Mouse (Mus musculus) natural killer cell, adult 2 months (primary cell): ENCODE data around the gene Casz1.

Experiments used
- DNase-seq, 2 experiments: peaks; one replicate each; pipeline ENCODE4 v3.0.0; 2022; ENCODE audit warnings: low spot score in 2 of 2

Gene Casz1

DNA sequence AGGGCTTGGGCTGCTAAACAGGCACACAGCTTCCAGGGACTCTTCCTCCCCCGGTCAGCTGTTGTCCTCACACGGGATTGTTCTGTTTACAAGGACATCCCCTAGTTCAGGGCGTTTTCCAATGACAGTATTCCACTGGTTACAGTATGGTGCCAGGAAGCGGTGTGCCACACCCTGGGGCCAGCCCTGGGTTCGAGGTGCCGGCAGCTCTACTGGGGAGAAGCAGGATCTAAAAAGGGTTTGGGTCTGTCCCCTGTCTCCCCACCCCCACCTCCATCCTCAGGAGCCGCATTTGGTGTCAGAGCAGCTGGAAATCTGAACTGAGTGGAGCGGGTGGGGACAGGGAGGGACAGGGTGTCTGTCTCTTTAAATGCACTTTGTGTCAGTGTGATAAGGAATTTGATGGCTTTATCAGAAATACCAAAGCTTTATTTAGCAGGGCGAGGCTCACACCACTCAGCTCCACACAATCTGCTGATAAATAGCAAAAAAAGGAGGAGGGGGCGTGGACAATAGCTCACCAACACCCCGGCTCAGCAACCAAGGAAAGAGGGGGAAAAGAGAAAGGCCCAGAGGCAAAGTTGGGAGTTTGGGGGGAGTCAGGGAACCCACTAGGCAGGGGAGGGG is 74.9 kb downstream of the Casz1 start:
- no peak for DNase-seq

- DNase-seq: no peak
Measured at GRCm38 (mm10) chr4:148879631-148880030, 75.4 kb downstream of the Casz1 start.

- DNase-seq: no peak
Measured at GRCm38 (mm10) chr4:148881001-148881669, 76.9 kb downstream of the Casz1 start.

GRCm38 (mm10) chr4:148881838-148882237 is 77.6 kb downstream of the Casz1 start:
- DNase-seq: no peak

DNA sequence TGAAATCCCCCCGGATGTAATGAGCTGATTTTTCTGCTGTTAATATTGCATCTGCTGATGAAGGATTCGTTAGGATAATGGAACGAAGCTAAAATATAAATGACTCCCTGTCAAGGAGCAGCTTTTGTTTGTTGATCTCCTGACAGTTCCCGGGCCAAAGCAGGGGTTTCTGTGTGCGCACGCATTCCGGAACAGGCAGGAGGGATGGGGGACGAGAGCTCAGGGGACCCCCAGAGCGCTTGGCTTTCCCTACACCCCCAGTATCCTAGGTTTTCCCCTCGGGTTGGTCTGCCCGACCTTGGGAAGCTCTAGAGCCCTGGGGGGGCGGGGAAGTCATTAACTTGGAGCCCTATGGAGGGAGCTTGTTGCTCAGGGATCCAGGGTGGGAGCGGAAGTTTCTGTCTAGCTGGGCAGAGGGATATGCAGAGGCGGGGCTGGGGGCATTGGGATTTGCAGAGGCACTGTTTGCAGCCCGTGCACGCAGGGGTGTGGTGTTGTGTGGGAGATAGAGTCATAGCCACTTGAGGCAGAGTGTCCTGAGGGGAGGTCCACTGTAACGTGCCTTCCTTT is 78.2 kb downstream of the Casz1 start:
- DNase-seq: no peak

- DNase-seq: no peak
Measured at GRCm38 (mm10) chr4:148884596-148884995, 80.4 kb downstream of the Casz1 start.

DNA sequence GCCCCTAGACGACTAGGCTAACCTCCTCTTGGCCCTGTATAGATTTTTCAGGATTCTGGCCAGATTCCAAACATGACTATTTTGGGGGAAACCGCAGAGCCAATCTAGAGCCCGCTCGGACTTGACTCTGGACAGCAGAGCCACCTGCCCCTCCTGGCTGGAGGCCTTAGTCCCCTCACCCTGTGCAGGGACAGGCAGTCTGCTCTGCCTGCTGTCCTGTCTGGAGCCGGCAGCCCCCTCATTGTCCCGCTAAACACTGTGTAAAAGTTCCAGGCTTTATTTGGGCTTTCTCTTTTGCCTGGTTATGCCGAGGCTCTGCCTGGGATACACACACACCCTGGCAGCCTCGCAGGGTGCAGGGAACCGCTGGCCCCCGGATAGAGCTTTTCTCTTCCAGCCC is 81.2 kb downstream of the Casz1 start:
- DNase-seq: no peak

DNA sequence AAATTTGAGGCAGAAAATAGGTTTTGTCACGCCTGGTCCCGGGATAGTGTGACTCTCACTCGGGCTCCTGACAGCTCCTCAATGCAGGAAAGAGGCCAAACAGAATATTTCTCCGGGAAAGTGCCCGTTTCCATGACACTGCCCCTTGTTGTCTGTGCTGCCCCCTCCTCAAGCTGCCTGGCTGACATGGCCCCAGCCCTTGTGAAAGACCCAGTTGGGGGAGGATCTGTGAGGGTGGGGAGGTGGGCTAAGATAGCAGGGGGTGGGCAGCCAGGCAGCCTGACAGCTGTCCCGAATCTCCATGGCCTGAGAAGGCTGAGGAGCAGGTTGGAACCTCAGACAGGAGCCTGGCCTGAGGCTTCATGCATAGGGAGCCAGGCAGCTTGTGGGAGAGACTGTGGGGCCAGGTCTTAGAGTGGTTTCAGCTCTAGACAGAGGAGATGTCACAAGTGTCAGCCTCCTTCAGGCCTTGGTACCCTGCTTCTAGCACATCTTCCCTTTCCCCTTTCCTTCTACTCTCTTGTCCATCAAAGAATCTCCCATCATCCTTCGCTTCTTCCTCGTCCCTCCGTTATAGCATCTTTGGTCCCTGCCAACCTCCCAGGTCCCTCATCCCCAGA is 81.8 kb downstream of the Casz1 start:
- DNase-seq: no peak

- DNase-seq: no peak
Measured at GRCm38 (mm10) chr4:148888229-148888628, 84.0 kb downstream of the Casz1 start.

- no peak for DNase-seq
Measured at GRCm38 (mm10) chr4:148889011-148889410, 84.8 kb downstream of the Casz1 start.

DNA sequence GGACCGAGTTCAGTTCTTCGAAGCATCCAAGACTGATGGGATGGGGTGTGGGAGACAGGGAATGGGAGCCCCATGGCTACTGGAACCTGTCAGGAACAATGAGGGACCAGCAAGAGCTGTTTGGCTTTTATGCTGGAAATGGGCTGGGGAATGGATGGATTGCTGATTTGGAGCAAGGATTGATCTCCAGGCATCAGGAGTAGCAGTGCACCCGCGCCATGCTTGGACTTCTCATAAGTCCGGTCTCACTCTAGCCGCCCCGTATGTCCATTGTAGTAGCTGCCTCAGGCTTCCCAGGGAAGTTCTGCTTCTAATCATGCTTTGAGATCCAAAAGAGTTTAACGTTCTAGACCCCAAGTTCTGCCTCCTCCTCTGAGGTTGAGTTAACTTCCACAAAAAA is 86.2 kb downstream of the Casz1 start:
- no peak for DNase-seq

DNA sequence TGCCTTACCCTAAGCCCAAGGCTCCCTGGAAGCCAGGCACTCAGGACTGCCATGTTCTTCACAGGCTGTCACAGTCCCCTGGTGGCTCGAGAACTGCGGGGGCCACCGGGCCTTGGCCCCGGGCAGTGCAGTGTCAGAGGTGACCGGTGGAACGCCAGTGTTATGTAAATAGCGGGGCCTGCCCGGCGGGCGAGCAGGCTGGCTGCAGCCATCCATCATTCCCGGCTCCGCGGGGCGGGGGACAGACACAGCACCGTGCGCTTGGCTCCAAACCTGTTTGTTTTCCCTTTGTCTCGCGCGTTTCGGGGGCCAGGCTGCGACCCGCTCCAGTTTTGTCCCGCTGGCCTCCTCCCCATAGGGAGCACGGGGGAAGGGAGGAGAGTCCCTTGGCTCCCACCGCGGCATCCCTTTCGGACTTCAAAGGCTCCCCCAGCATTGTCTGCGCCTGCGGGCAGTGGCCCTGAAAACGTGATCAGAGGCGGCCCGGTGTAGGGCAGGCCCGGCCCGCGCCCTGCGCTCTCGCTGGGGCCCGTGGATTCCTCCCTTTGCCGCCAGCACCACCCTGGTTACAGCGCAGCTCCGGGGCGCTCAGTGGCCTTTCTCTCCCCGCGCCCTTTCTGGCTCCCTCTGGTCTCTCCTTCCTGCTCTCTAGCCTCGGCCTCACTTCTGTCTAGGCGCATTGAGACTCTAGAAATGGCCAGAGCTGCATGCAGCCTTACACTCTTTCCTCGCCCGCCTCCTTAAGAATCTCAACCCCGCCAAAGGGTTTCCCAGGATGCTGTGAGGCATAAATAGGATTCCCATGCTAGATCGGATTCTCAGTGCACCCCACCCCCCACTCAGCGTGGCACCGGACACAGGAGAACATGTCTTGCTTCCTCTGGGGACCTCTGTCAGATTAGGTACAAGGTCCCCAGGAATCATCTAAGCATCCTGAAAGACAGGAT is 86.9 kb downstream of the Casz1 start:
- DNase-seq: no peak

- no peak for DNase-seq
Measured at GRCm38 (mm10) chr4:148896125-148896524, 91.9 kb downstream of the Casz1 start.

- no peak for DNase-seq
Measured at GRCm38 (mm10) chr4:148899927-148900294, 95.7 kb downstream of the Casz1 start.

GRCm38 (mm10) chr4:148900295-148901211 is 96.3 kb downstream of the Casz1 start:
- DNase-seq: peak; percentile 42 to 70

GRCm38 (mm10) chr4:148901275-148902052 is 97.2 kb downstream of the Casz1 start:
- peak; percentile 21 to 24 for DNase-seq

DNA sequence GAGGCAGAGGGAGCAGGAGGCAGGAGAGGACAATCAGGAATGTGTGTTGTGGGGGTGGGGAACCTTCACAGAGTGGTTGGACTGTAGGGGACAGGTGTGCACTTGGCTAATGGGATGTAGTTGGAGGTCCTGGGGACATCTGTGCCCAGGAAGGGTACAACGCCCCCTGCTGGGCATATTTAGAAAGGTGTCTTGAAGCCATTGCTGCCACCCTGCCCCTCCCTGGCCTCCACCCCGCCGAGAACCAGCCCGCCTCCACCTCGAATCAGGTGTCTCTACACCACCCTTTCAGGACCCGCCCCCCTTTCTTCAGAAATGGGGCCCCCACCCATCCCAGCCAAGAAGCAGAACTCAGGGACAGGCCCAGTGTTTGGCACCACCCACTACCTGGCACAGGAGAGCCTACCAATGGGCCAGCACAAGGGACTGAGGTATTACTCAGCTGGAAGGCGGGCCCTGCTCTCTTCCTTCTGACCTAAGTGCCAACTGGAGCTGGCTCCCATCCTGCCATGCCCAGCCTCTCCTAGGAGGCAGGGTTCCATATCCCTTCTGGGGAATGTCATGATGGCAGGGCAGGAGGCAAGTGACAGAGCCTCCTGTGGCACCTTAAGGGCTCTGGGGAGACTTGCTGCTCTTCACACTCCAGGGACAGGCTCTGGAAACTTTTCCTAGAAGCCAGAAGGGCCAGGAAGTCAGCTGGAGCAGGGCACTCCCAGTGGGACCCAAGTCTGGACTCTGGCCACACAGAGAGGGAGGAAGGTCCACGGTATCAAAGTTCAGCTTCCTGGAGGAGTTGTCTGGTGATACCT is 98.9 kb downstream of the Casz1 start:
- DNase-seq: peak; percentile 58 to 81

GRCm38 (mm10) chr4:148905295-148905694 is 101.1 kb downstream of the Casz1 start:
- no peak for DNase-seq

- no peak for DNase-seq
Measured at GRCm38 (mm10) chr4:148906806-148907205, 102.6 kb downstream of the Casz1 start.
